Mouse (Mus musculus) liver, embryonic 14.5 days (tissue): ENCODE measurements around the gene Slc25a4. TPM values are rescaled to one million over a fixed set of nuclear protein-coding genes. Genes with fewer than 3 reads are reported as not detected.
A peak's percentile ranks its signal among the peaks of the same experiment; 100 is the strongest.

Source experiments
- ATAC-seq: fragments of 200-750 bp; cut with Nextera tagmentation; 2 replicates; pipeline ENCODE4 v1.8.0; 2017; ENCODE audit warnings: moderate number of reproducible peaks, mild to moderate bottlenecking, moderate library complexity; ENCODE audit not compliant: insufficient read depth
- DNase-seq, 3 experiments: peaks; one replicate each; pipeline ENCODE4 v3.0.0-alpha.2; 2012 to 2013; ENCODE audit warnings: low read depth in 3 of 3, low spot score in 3 of 3
- H3K27ac ChIP-seq: fragments of 300-500 bp; sonication (generic); 2 replicates; pipeline ENCODE4 v1.5.1; 2014; ENCODE audit warnings: moderate library complexity, mild to moderate bottlenecking, control low read depth, inconsistent platforms
- H3K27me3 ChIP-seq: fragments of 300-500 bp; sonication (generic); 2 replicates; pipeline ENCODE4 v1.6.1; 2014; ENCODE audit warnings: mild to moderate bottlenecking, low read length, moderate library complexity; ENCODE audit not compliant: control insufficient read depth, insufficient read depth
- H3K36me3 ChIP-seq: fragments of 300-500 bp; sonication (generic); replicated peaks from 2 replicates; pipeline ENCODE4 v1.6.1; 2014; ENCODE audit warnings: low read depth; ENCODE audit not compliant: control insufficient read depth, insufficient read depth
- H3K4me1 ChIP-seq, 2 experiments: fragments of 200-500 bp in 1 of 2; fragments of 300-500 bp in 1 of 2; sonication (generic) in 1 of 2; replicated peaks; 2 replicates each; pipeline ENCODE4 v1.6.1; 2012 to 2014; ENCODE audit warnings: antibody characterized with exemption in 1 of 2, inconsistent platforms in 1 of 2, low read length in 1 of 2; ENCODE audit not compliant: control insufficient read depth in 2 of 2, insufficient read depth in 2 of 2
- H3K4me2 ChIP-seq: fragments of 300-500 bp; sonication (generic); 2 replicates; pipeline ENCODE4 v1.6.1; 2014; ENCODE audit warnings: low read depth, mild to moderate bottlenecking, control low read depth, moderate library complexity
- H3K4me3 ChIP-seq, 2 experiments: fragments of 200-500 bp in 1 of 2; fragments of 300-500 bp in 1 of 2; sonication (generic) in 1 of 2; 2 replicates each; pipeline ENCODE4 v1.5.1; 2012 to 2014; ENCODE audit warnings: low read depth in 2 of 2, low read length in 2 of 2, mild to moderate bottlenecking in 2 of 2, control low read depth in 1 of 2, inconsistent platforms in 1 of 2, moderate library complexity in 1 of 2; ENCODE audit not compliant: insufficient read depth in 1 of 2
- H3K9ac ChIP-seq: fragments of 300-500 bp; sonication (generic); replicated peaks from 2 replicates; pipeline ENCODE4 v1.6.1; 2014; ENCODE audit warnings: mild to moderate bottlenecking, control low read depth, moderate library complexity
- H3K9me3 ChIP-seq: fragments of 300-500 bp; sonication (generic); 2 replicates; pipeline ENCODE4 v1.6.1; 2016; ENCODE audit warnings: low read length, mixed read lengths; ENCODE audit not compliant: control insufficient read depth
- CTCF ChIP-seq: IDR thresholded peaks from 2 replicates; pipeline ENCODE4 v1.5.1; 2016; ENCODE audit warnings: antibody characterized with exemption, low read depth, control low read depth
- EP300 ChIP-seq: IDR thresholded peaks from 2 replicates; pipeline ENCODE4 v1.6.1; 2016; ENCODE audit warnings: antibody characterized with exemption, low read depth
- WGBS: fragments of 180-500 bp; shearing (Covaris S2); extraction: QIAGEN DNeasy Blood & Tissue Kit; methylation state at CpG from one replicate; pipeline ENCODE4 v1.1.7; 2014; ENCODE audit not compliant: insufficient replicate concordance; 5-methylcytosine and 5-hydroxymethylcytosine counted together
- microRNA-seq: library from miRNA; unstranded; fragments of <30 nt; microRNA quantifications from one replicate; pipeline ENCODE4, GENCODE M21; 2016
- polyA plus RNA-seq, 2 experiments: library from polyadenylated mRNA; depleted of rRNA in 1 of 2; stranded (reverse) in 1 of 2; unstranded in 1 of 2; fragments of >200 nt; fragmentation: Nextera tagmentation in 1 of 2; extraction: Ambion mirVana in 1 of 2; gene quantifications; 2 replicates each; pipeline versions ENCODE4 v1.2.1 to v1.2.3; 2012 to 2014

Slc25a4 gene
- polyA plus RNA-seq, 2 experiments, result 51.4 to 83.1 TPM

- 1% methylated on average over 73 of the region's 77 CpGs for WGBS
- H3K9ac ChIP-seq, result peak overlapping the region; percentile 85
- H3K4me3 ChIP-seq, result peak overlapping the region; percentile 86 to 87
- ATAC-seq, result peak; percentile 99
- no peaks in the 10 kb centered on the region for H3K27me3 ChIP-seq
- H3K36me3 ChIP-seq, result no peaks in the 10 kb centered on the region
- peaks cover 0 to 8% of the 10 kb centered on the region in 2 experiments; a peak in 2 of 4 replicates for H3K4me1 ChIP-seq
- DNase-seq, result peak; percentile 89 to 90 (median 89)
- TF ChIP-seq CTCF (no peak), EP300 (no peak)
- peak overlapping the region; percentile 92 for H3K4me2 ChIP-seq
- H3K27ac ChIP-seq, result peak overlapping the region; percentile 55
- H3K9me3 ChIP-seq, result no peaks in the 10 kb centered on the region
Observed at GRCm38 (mm10) chr8:46162953-46163869, 47.9 kb downstream of the Slc25a4 start.

Small RNA genes lying within 50 kb of the gene (microRNA-seq; reads per million reads assigned to microRNA genes)
- gene Gm23812, result not detected

Other genes with a start within 250 kb of the Slc25a4 start
- gene 1700029J07Rik, start 236.0 kb downstream of the Slc25a4 start, polyA plus RNA-seq (2012; rRNA removed), result 0.37 and 0.65 TPM in 2 replicates
- 0.18 and 0.53 TPM in 2 replicates for gene 1700029J07Rik, start 236.0 kb downstream of the Slc25a4 start, polyA plus RNA-seq (2014; fragmentation: Nextera tagmentation; extraction: Ambion mirVana)
- gene Ufsp2, start 235.8 kb downstream of the Slc25a4 start, polyA plus RNA-seq (2012; rRNA removed), result 13.7 and 20.1 TPM in 2 replicates
- 32.4 and 36.0 TPM in 2 replicates for gene Ufsp2, start 235.8 kb downstream of the Slc25a4 start, polyA plus RNA-seq (2014; fragmentation: Nextera tagmentation; extraction: Ambion mirVana)
- gene Lrp2bp, start 212.0 kb downstream of the Slc25a4 start, polyA plus RNA-seq (2012; rRNA removed), result 0.02 TPM in 1 of 2 replicates, not detected in the other
- 0.08 and 0.17 TPM in 2 replicates for gene Lrp2bp, start 212.0 kb downstream of the Slc25a4 start, polyA plus RNA-seq (2014; fragmentation: Nextera tagmentation; extraction: Ambion mirVana)
- 1.5 and 2.0 TPM in 2 replicates for gene Ankrd37, start 205.6 kb downstream of the Slc25a4 start, polyA plus RNA-seq (2012; rRNA removed)
- gene Ankrd37, start 205.6 kb downstream of the Slc25a4 start, polyA plus RNA-seq (2014; fragmentation: Nextera tagmentation; extraction: Ambion mirVana), result 3.1 and 3.2 TPM in 2 replicates
- 2.7 and 3.9 TPM in 2 replicates for gene Cfap97, start 59.5 kb downstream of the Slc25a4 start, polyA plus RNA-seq (2012; rRNA removed)
- 7.2 and 7.4 TPM in 2 replicates for gene Cfap97, start 59.5 kb downstream of the Slc25a4 start, polyA plus RNA-seq (2014; fragmentation: Nextera tagmentation; extraction: Ambion mirVana)
- 2.2 and 4.2 TPM in 2 replicates for gene Snx25, start 59.1 kb downstream of the Slc25a4 start, polyA plus RNA-seq (2012; rRNA removed)
- 4.3 and 4.7 TPM in 2 replicates for gene Snx25, start 59.1 kb downstream of the Slc25a4 start, polyA plus RNA-seq (2014; fragmentation: Nextera tagmentation; extraction: Ambion mirVana)
- gene Helt, start 83.4 kb upstream of the Slc25a4 start, polyA plus RNA-seq (2012; rRNA removed), result not detected in 2 replicates
- gene Helt, start 83.4 kb upstream of the Slc25a4 start, polyA plus RNA-seq (2014; fragmentation: Nextera tagmentation; extraction: Ambion mirVana), result not detected in 2 replicates